Mouse (Mus musculus): ENCODE data around the gene Ppp1r3g.

The Ppp1r3g gene

DNA sequence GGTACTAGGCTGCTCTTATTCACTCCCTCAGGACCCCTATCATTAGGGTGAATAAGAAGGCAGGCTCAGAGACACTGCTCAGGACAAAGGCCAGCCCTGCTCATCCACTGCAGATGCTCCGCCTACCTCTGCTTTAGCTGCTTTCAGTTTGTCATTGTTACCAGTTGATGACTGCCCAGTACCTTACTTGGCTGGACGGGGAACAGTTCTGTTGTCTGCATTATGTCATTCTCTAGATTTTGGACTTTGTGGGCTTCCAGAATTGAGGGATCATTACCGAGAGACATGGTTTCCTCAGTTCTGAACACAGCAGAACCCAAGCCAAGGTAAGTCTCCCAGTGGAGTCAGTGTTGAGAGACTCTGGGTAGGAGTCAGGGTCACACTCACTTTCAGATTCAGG is 36.6 kb downstream of the Ppp1r3g start:
- in situ Hi-C loops (cut with MseI, MboI): no loop called here

- in situ Hi-C loops (cut with MseI, MboI): no loop called here
These were observed 37.2 kb downstream of the Ppp1r3g start for GRCm38 (mm10) chr13:35995696-35996426.

DNA sequence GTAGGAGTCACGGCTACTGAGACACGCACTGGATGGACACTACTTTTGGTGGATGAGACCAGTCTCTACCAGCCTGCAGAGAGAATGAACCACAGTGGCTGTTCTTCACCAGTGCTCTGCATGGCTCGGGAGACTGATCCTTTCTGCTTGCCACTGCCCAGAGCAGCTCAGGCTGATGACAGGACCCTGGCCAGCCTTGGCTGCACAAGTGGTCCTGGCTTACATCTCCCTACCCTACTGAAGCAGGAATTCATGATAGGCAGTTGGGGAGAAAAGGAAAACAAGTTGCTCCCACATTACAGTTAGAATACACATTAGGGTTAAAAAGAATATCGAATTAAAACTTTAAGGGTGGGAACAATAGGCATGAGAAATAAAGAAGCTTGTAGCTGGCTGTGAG is 39.0 kb downstream of the Ppp1r3g start:
- in situ Hi-C loops (cut with MseI, MboI): no loop called here

DNA sequence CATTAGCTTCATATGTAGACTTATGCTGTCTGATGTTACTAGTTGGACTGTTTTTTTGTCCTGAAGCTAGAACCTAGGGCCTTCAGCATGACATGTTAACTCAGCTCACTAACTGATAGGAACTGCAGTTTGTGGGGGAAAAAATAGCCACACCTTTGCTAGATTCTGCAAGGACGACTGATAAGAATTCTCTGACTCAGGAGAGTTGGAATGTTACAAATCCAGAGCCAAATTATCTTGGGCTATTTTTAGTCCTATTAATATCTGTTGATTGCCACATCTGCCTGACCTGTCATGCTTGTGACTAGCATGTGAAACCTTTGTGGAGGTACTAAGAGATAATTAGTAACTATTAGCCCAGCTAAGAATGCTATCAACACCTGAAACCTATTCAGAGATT is 42.2 kb downstream of the Ppp1r3g start:
- in situ Hi-C loops (cut with MseI, MboI): loop anchor here in 1 of 2 experiments (25.0 kb wide), 2 partner anchors 287 to 1312 kb away; no protein-coding TSS in a partner anchor

GRCm38 (mm10) chr13:36009981-36010380 is 51.3 kb downstream of the Ppp1r3g start:
- in situ Hi-C loops (cut with MseI, MboI): loop anchor here (10.0 to 25.0 kb wide), 3 partner anchors 265 to 1302 kb away; no protein-coding TSS in a partner anchor

- in situ Hi-C loops (cut with MseI, MboI): loop anchor here (10.0 to 25.0 kb wide), 3 partner anchors 259 to 1297 kb away; no protein-coding TSS in a partner anchor
These were observed 57.0 kb downstream of the Ppp1r3g start for GRCm38 (mm10) chr13:36015636-36016035.

DNA sequence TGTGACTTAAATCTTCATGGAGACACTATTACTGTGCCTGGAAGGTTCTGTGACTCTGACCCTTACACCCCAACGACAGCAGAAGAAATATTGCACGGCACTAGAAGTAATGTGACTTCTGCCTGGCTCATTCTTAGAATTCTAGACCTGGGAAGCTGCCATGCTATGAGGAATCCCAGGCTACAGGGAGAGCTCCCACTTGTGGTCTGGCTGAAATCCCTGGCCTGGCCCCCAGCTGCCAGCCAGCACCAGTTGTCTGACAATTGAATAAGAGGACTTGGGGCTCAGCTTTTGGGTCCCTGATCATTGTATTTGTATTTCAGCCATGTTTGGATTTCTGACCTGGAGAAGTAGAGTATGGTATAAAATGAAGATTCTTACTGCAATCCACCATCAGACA is 59.4 kb downstream of the Ppp1r3g start:
- in situ Hi-C loops (cut with MseI, MboI): loop anchor here (10.0 to 25.0 kb wide), 3 partner anchors 257 to 1294 kb away; no protein-coding TSS in a partner anchor

GRCm38 (mm10) chr13:36019309-36020274 is 61.0 kb downstream of the Ppp1r3g start:
- in situ Hi-C loops (cut with MseI, MboI): loop anchor here (10.0 to 25.0 kb wide), 3 partner anchors 255 to 1293 kb away; no protein-coding TSS in a partner anchor

Measured in mouse trophoblast stem cell (cell line).